Mouse (Mus musculus) B cell, adult 2 months (primary cell): Measurements from ENCODE around the gene Zfp445.

Experiments
- DNase-seq, 2 experiments: peaks; one replicate each; pipeline ENCODE4 v3.0.0; 2022

Zfp445 gene

DNA sequence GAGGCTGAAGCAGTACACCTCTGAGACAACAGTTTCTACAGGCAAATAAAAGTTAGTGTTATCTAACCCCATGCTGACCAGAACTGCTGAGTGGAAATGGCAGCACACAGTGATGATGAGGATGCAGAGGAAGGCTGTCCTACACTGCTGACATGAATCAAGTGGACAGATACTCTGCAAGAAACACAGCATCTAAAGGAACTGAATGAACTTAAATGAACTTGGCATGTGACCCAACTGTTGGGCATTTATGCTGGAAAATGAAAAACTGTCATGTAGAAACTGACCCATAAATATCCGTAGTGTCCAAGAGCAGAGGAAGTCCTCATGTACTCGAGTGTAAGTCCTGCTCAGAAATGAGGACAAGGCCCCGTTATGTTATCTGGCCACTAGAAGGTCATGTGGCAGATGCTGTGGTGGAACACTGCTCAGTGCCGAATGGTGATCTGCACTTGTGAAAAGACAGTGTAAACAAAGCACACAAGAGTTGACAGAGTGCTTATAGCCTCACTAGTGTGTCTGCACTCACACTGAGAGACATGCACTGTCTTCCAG lies 35.9 kb downstream of the Zfp445 start:
- DNase-seq, result no peak

DNA sequence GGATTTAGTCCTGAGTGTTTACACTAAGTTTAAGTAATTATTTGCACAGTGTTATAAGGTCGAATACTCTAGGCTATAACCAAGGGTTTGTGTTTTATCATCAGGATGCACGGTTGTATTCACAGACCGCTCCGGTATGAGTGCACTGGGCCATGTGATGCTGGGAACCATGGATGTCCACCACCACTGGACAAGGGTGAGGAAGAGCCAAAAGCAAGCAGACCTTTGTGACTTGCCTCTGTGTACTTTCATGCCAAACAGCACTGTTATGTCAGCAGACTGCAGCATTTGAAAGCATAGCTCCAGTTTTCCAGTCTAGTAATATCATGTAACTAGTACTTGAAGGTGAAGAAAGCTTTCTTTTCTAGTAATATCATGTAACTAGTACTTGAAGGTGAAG lies 39.1 kb downstream of the Zfp445 start:
- no peak for DNase-seq

- DNase-seq, result no peak
These were observed 42.3 kb downstream of the Zfp445 start for GRCm38 (mm10) chr9:122823374-122824017.

DNA sequence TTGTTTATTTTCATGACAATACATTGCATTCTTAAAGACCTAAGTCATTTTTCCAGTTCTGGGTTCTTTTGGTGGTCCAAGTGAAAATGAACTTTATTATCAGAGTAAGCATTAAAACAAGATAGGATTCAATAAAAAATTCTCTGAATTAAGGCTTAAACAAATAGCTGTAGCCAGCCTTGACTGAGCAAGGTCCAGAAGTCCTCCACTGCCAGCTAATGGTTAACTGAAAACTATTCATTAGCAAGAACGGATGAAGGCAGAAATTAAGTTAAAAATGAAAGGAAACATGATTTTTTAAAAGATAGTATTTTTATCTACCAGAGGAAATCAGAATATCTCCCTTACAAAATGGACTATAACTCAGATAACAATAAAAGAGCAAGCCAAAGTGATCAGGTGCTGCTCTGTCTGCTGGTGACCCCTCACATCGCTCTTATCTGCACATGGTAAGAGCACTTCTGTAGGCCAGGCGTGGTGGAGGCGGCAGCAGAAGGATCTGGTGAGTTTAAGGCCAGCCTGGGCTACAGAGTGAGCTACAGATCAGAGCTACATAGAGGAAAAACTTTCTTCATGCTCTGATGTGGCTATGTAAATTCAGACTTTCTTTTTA lies 50.5 kb downstream of the Zfp445 start:
- no peak for DNase-seq

DNA sequence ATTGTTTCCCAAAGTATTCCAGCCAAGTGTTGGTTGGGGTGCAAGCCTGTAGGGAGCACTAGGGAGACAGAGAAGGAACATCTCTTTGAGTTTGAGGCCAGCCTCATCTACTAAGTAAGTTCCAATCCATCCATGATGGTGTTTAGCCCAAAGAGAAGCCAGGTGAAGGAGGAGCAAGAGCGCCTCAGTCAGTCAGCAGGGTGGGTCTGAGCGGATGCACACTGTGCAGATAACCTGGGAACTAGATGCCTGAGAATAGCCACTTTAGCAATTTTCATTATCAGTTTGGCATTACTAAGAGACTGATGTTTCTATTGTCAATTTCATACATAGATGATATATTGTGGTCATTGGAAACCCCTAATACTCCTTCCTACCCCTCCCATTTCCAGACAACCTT lies 51.0 kb downstream of the Zfp445 start:
- DNase-seq, result no peak

GRCm38 (mm10) chr9:122812386-122812785 lies 53.4 kb downstream of the Zfp445 start:
- no peak for DNase-seq

- DNase-seq, result no peak
These were observed 55.6 kb downstream of the Zfp445 start for GRCm38 (mm10) chr9:122810212-122810611.

GRCm38 (mm10) chr9:122807186-122807585 lies 58.6 kb downstream of the Zfp445 start:
- no peak for DNase-seq

DNA sequence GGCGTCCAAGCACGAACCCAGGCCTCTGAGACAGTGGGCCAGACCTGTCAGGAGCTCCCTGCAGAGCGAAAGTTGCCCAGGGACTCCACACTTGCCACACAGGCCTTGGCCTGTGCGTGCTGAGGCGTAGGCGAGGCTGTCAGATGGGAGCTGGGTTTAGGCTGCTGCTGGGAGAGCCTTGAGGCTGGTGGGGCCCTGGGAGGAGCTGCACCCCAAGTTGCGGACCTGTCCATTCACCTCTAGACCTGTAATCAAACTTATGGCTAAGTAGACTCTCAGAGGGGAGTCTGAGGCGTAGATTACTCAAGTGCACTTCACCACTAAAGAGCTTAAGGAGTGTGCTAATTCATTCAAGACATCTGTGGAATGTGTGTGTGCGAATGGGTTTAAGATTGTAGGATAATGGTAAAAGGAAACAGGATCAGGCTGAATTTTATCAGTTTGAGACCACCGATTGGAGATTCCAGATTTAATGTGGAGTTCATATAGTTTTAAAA lies 59.9 kb downstream of the Zfp445 start:
- DNase-seq, result no peak

DNA sequence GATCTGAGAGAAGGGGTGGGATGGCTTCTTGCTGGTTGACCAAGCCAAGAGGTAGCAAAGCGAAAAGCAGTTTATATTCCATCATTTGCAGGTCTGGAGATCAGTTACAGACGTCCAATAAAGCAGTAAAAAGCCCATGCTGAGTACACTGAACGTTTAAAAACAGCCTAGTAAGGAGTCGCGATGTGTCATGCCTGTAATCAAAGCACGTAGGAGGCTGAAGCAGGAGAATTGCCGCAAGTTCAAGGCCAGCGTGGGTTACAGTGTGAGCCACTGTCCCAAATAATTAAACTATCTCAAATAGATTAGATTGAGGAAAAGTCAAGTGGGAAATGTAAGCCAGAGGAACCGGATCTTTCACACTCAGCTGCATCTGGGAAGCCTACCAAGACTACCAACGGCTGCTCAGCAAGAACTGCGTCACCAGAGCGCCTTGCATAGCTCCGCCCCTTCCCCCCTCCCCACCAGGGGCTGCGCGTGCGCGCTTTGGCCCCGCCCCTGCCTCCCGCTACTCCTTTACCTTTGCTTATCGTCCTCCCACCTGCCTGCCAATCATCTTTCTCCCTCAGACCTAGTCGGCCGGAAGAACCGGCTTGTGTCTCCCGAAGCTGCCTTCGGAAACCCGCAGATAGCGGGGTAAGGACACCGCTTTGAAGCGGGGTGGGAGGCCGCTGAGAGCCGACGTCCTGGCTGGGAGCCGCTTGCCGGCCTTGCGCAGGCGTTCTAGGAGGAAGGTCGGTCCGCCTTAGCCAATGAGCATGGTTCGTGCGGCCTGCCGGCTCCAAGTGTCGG lies 60.6 kb downstream of the Zfp445 start, which contains the start of gene Tcaim:
Tcaim (plus strand) TSS at position 487 of the 792 bp plus-strand sequence.
- DNase-seq, result peak; percentile 90 to 91
